Mouse (Mus musculus): Measurements from ENCODE around the gene AI597479. TPM values are rescaled to one million over a fixed set of nuclear protein-coding genes. Genes with fewer than 3 reads are reported as not detected.

AI597479 gene
- polyA plus RNA-seq, 1 experiment from 2014 or later: 37.2 TPM

DNA sequence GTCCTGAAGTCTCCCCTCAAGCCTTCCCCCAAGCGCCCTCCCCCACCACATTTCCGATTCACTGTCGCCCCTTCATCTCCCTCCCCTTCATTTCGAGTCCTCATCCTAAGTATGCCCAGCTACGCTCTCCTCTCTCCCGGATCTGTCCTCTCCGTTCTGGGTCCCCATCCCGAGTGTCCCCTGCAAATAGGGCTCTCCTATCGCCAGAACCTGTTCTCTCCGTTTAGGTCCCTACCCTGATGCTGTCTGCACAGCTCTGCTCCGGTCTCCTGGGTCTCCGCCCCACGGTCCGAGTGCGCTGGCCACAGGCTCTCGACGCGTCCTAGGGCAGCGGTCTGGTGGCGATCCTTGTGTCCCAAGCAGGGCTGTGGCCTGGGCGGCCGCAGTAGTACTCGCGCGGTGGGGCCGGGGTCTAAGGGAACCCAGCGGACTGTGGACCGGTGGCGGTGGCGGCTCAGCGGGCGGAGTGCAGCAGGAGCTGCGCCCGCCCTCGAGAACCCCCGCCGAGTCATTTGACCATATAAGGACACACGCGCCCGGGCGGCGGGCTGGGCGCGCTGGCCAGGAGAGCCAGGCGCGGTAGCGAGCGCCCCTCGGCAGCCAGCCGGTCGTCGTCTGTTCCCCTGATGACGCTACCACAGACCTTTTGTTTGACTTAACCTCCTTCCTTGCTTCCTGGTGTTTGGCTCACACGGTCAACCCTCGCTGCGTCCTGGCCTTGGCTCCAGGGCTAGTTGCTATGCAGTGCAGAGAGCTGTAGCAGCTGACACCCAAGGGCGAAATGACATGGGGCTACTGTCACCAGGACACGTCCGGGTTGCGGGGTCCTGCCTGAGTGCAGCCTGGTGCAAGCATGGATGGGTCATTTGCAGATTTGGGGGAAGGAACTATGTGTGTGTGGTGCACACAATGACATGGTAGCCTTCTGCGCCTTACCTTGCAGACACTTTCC lies 65.2 kb downstream of the AI597479 start:
- 0 out of 2 replicates have a peak overlapping the region, but pooled peaks have one; percentile 46 for H3K27ac ChIP-seq
- no peaks in the 10 kb centered on the region for H3K27me3 ChIP-seq
- H3K36me3 ChIP-seq: no peaks in the 10 kb centered on the region
- peak overlapping the region; percentile 87 for H3K4me2 ChIP-seq (replicated peaks)
- H3K4me1 ChIP-seq: peaks cover 4% of the 10 kb centered on the region; the same call in 1 of the 2 replicates
- H3K4me3 ChIP-seq: peak overlapping the region; percentile 72
- ATAC-seq (ENCODE audit: insufficient number of reproducible peaks, insufficient read depth, low FRiP score, low TSS enrichment): peak; percentile 83
- WGBS: 5% methylated on average over 61 of the region's 61 CpGs
- peak overlapping the region; percentile 64 for H3K9ac ChIP-seq
- H3K9me3 ChIP-seq: no peaks in the 10 kb centered on the region

DNA sequence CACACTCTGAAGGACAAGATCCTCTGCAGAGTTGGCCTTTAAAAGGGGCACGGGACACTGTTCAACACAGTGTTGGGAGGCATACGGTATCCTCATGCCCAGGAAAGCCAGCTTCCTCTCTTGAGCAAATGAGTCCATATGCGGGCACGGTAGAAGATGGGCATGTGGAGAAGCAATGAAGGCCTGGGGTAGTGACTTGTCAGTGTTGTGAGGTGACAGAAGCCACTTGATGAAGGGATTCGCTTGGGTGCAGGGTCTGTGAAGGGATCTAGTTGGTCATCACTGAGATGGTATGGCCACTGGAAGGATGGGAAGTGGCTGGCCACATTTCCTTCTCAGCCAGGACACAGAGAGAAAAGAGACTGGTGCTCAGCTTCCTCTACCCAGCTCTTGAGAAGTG lies 66.1 kb downstream of the AI597479 start:
- H3K4me3 ChIP-seq: no peak overlapping the region
- ATAC-seq (ENCODE audit: insufficient number of reproducible peaks, insufficient read depth, low FRiP score, low TSS enrichment): no peak
- H3K4me2 ChIP-seq (replicated peaks): no peak overlapping the region; the same call in 1 of the 2 replicates
- WGBS: 93% methylated on average over 5 of the region's 5 CpGs
- H3K9ac ChIP-seq: no peak overlapping the region
- H3K4me1 ChIP-seq: peaks cover 4% of the 10 kb centered on the region; the same call in 1 of the 2 replicates
- no peak overlapping the region for H3K27ac ChIP-seq
- H3K27me3 ChIP-seq: no peaks in the 10 kb centered on the region
- H3K9me3 ChIP-seq: no peaks in the 10 kb centered on the region
- H3K36me3 ChIP-seq: no peaks in the 10 kb centered on the region

Other genes starting within 250 kb of the AI597479 start
- 47.9 and 49.5 TPM in 2 replicates for gene Mrps9, start 247.5 kb upstream of the AI597479 start, polyA plus RNA-seq (2016; fragmentation: Nextera tagmentation; extraction: Ambion mirVana)
- 15.5 and 16.7 TPM in 2 replicates for gene Gpr45, start 145.8 kb upstream of the AI597479 start, polyA plus RNA-seq (2016; fragmentation: Nextera tagmentation; extraction: Ambion mirVana)
- gene Tgfbrap1, start 73 bp upstream of the AI597479 start, polyA plus RNA-seq (2016; fragmentation: Nextera tagmentation; extraction: Ambion mirVana): 13.2 and 13.4 TPM in 2 replicates
- gene Fhl2, start 98.3 kb downstream of the AI597479 start, polyA plus RNA-seq (2016; fragmentation: Nextera tagmentation; extraction: Ambion mirVana): 16.9 and 17.0 TPM in 2 replicates

Data from embryonic facial prominence, embryonic 12.5 days (tissue).